Mouse (Mus musculus) kidney, adult 2 months (tissue): ENCODE measurements around the gene Ddx3y. TPM values are rescaled to one million over a fixed set of nuclear protein-coding genes. Genes with fewer than 3 reads are reported as not detected.

Experiments
- DNase-seq: peaks from one replicate; pipeline ENCODE4 v3.0.0; 2021
- H3K27ac ChIP-seq: fragments of 200-500 bp; 2 replicates; pipeline ENCODE4 v1.5.1; 2012; ENCODE audit warnings: low read depth, low read length, control low read depth, inconsistent platforms; ENCODE audit not compliant: insufficient read depth
- H3K27me3 ChIP-seq: fragments of 200-500 bp; replicated peaks from 2 replicates; pipeline ENCODE4 v1.6.1; 2012; ENCODE audit warnings: mild to moderate bottlenecking, moderate library complexity, low read length, inconsistent platforms; ENCODE audit not compliant: control insufficient read depth, insufficient read depth
- H3K36me3 ChIP-seq: fragments of 200-500 bp; 2 replicates; pipeline ENCODE4 v1.6.1; 2012; ENCODE audit warnings: mild to moderate bottlenecking, moderate library complexity, low read length, inconsistent platforms; ENCODE audit not compliant: control insufficient read depth, insufficient read depth
- H3K4me1 ChIP-seq: fragments of 200-500 bp; 2 replicates; pipeline ENCODE4 v1.6.1; 2011; ENCODE audit warnings: low read length; ENCODE audit not compliant: control insufficient read depth, insufficient read depth
- H3K4me3 ChIP-seq: fragments of 200-500 bp; 2 replicates; pipeline ENCODE4 v1.5.1; 2011; ENCODE audit warnings: mild to moderate bottlenecking, low read depth, low read length, control low read depth; ENCODE audit not compliant: insufficient read depth
- CTCF ChIP-seq: fragments of 200-500 bp; conservative IDR thresholded peaks from 2 replicates; pipeline ENCODE4 v1.5.1; 2011; ENCODE audit warnings: low read depth, mild to moderate bottlenecking, control low read depth, low read length, moderate library complexity, mixed read lengths; ENCODE audit not compliant: insufficient read depth, insufficient read length
- POLR2A ChIP-seq: fragments of 200-500 bp; IDR thresholded peaks from one replicate; pipeline ENCODE4 v1.6.1; 2011; ENCODE audit warnings: low read depth, low read length, control low read depth
- WGBS: fragments of 180-500 bp; shearing (Covaris S2); methylation state at CpG from one replicate; pipeline ENCODE4 v1.1.7; 2018; 5-methylcytosine and 5-hydroxymethylcytosine counted together
- polyA plus RNA-seq: library from polyadenylated mRNA; depleted of rRNA; stranded (reverse); fragments of >200 nt; gene quantifications from 2 replicates; pipeline ENCODE4 v1.2.3, GENCODE M21; 2012; rRNA removed

Gene Ddx3y
- not detected in 2 replicates for polyA plus RNA-seq

DNA sequence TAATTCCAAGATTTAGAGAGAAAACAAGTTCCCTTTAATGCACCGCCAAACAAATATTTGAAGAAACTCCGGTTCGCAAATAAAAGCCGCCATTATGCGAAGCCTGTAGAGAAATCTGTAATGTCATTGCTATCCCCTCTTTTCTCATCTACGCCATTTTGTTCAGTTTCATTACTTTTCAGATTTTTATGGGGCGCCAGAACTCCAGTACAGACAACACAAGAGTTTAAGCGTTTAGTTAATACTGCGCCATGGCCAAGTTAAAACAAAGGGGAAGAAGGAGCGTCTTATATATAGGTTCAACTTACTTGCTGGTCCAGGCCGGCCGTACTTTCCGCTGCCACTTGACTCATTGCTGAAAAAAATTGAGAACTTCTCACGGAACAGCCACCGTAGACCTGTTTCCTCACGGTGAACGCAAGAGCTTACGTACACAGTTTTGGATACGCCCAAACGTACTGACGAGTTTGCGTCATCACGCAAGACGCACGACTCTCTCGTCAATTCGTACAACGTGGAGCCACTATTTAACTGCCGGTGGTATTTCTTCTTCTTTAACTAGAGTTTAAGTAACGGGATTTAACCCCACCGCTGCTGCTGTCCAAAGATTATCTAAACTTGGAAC is at the start of gene Ddx3y:
Gene Ddx3y (minus strand): TSS at position 459 of the 625 bp plus-strand sequence.
- DNase-seq, result peak; percentile 87
- peak within 1 kb of the TSS; percentile 97 for H3K4me3 ChIP-seq
- no peak for TF ChIP-seq POLR2A
- TF ChIP-seq CTCF, result no peak
- H3K27ac ChIP-seq, result peak within 1 kb of the TSS; percentile 89
- H3K36me3 ChIP-seq, result no peaks in the 10 kb centered on the region
- no peaks in the 10 kb centered on the region for H3K27me3 ChIP-seq
- 6% methylated on average over 31 of the region's 31 CpGs for WGBS
- H3K4me1 ChIP-seq, result no peaks in the 10 kb centered on the region

DNA sequence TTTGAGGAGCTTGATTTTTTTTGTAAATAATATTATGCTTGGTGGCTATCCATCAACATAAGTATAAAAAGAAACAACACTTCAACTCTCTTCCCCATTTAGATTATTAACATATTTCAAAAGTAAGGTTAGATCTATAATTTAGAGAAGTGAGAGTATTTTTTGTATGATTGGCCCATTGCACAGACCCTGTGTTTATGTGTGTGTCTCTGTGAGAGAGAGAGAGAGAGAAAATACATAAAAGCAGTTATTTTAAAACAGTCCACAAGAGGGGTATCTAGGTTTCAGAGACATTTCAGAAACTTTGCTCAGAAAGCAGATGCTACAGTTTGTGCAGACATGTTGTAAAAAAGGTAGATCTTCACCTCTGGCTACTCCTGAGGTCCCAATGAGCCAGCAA is 7.3 kb upstream of the Ddx3y start:
- TF ChIP-seq CTCF, result no peak
- no peak for TF ChIP-seq POLR2A
- Histone ChIP-seq H3K36me3 (no peaks in the 10 kb centered on the region), H3K27ac (no peak overlapping the region), H3K4me3 (no peak overlapping the region), H3K27me3 (no peaks in the 10 kb centered on the region), H3K4me1 (no peaks in the 10 kb centered on the region)
- DNase-seq, result no peak

DNA sequence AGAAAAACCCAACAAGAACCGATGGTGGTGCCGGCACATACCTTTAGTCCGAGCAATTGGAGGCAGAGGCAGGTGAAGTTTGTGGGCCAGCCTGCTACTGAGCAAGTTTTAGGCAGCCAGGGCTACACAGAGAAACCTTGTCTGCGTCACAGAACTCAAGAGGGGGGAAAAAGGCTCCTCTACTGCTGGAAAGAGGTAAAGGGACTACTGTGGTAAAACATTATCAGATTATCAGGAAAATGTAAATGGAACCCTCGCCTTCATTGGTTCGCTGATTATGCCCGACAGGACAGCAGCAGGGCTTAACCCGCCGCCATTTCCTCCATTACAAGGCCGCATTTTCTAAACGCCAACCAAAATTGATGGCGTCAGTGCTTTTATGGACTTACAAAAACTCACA is 694 bp downstream of the Ddx3y start:
- peak overlapping the region; percentile 97 for H3K4me3 ChIP-seq
- no peaks in the 10 kb centered on the region for H3K36me3 ChIP-seq
- no peaks in the 10 kb centered on the region for H3K4me1 ChIP-seq
- peak overlapping the region; percentile 89 for H3K27ac ChIP-seq
- no peaks in the 10 kb centered on the region for H3K27me3 ChIP-seq
- 4% methylated on average over 12 of the region's 12 CpGs for WGBS
- DNase-seq, result peak; percentile 59
- TF ChIP-seq CTCF (no peak), POLR2A (no peak)

DNA sequence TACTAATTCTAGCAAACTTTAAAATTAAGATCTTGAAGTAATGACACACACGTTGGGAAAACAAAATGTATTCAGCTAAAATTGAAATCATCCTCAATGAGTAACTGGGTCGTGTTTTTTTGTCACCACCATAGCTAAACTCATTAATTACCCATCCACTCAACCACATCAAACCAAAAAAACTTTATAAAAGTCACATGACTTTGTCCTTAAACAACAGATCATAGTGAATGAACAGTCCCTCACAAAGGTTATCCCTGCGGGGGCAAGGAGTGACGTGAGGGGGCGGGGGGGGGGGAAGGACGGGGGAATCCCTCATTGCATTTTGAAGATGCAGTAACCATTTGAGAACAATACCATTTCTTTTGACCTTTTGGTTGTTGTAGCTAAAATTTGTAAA is 40.3 kb downstream of the Ddx3y start:
- H3K36me3 ChIP-seq, result no peaks in the 10 kb centered on the region
- DNase-seq, result no peak
- TF ChIP-seq CTCF (no peak), POLR2A (no peak)
- no peaks in the 10 kb centered on the region for H3K27me3 ChIP-seq
- no peak overlapping the region for H3K4me3 ChIP-seq
- no peaks in the 10 kb centered on the region for H3K4me1 ChIP-seq
- no peak overlapping the region for H3K27ac ChIP-seq
- 37% methylated on average over 6 of the region's 6 CpGs for WGBS

DNA sequence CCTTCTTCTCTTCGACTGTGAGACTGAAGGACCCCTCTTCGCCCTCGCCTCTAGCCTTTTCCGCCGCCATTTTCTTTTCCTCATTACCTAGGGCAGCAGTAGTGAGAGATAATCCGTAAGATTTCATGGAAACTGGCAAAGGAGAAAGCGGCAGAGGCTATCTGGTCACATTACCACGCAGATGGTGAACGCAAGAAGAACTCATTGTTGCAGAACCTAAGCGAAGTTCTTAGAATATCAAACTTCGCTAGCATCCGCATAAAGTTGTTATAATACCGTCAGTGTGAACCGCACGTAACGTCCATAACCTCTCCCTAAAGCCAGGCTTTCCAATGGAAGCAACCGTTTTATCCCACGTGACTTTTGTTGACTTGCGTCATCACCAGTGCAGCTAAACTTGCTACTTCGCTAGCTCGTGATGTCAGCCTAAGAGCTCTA is 41.0 kb downstream of the Ddx3y start, which contains the start of gene Uty:
Gene Uty (minus strand): TSS at position 334 of the 438 bp plus-strand sequence.
- Histone ChIP-seq H3K27me3 (no peaks in the 10 kb centered on the region), H3K4me1 (no peaks in the 10 kb centered on the region), H3K36me3 (no peaks in the 10 kb centered on the region), H3K27ac (peak within 1 kb of the TSS; percentile 96), H3K4me3 (peak within 1 kb of the TSS; percentile 96)
- WGBS, result under 1% methylated on average over 21 of the region's 21 CpGs
- DNase-seq, result peak; percentile 92
- TF ChIP-seq CTCF (no peak), POLR2A (no peak)

DNA sequence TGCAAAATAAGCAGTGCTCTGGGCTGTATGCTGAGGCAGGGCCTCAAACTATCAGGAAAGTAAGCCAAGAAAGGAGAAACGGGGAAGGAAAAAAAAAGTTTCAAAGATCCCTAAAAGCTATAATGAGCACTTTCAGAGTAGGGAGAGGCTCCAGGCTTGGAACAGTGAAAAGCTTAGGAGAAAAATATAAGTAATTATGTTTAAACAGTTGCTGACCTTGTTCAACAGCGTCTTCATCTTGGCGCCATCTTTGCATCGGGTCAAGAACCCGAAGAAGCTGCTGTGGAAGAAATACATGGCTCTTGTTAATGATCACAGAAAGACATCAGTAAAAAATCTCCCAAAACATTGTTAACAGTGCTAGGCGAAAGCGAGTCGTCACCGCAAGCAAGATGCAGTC is 41.5 kb downstream of the Ddx3y start:
- WGBS, result 0% methylated on average over 9 of the region's 9 CpGs
- DNase-seq, result peak; percentile 21
- Histone ChIP-seq H3K36me3 (no peaks in the 10 kb centered on the region), H3K27ac (peak overlapping the region; percentile 96), H3K27me3 (no peaks in the 10 kb centered on the region), H3K4me3 (peak overlapping the region; percentile 96), H3K4me1 (no peaks in the 10 kb centered on the region)
- TF ChIP-seq CTCF, result no peak

DNA sequence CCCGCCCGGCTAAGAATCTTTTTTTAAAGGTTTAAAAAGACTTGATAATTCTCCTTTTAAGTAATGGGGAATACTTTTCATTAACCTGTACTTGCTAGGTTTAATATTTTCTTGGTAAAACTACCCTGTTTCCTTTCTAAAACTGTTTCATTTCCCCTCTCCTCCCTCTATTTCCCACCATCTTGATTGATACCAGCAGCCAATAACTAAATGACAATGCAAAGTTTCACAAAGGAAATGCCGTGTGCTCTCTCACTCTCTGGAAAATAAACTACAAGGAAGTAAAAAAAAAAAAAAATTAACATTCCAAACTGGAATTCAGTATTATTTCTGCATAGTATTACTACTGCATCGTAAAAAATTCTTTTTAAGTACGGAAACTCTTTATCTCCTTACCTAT is 42.0 kb downstream of the Ddx3y start:
- WGBS, result 47% methylated on average over 5 of the region's 5 CpGs

DNA sequence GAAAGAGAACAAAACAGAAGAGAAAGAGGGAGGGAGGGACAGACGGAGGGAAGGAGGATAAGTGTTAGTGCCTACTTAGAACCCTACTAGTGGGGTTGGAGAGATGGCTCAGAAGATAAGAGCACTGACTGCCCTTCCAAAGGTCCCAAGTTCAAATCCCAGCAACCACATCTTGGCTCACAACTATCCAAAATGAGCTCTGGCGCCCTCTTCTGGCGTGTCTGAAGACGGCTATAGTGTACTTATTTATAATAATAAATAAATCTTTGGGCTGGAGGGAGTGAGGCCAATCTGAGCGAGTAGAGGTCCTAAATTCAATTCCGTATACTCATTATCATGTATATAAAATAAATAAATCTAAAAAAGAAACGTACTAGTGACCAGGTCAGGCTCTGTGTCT is 66.4 kb downstream of the Ddx3y start:
- Histone ChIP-seq H3K4me1 (no peaks in the 10 kb centered on the region), H3K27me3 (no peaks in the 10 kb centered on the region), H3K4me3 (no peak overlapping the region), H3K36me3 (no peaks in the 10 kb centered on the region), H3K27ac (no peak overlapping the region)
- peak; percentile 1 for DNase-seq
- WGBS, result 85% methylated on average over 7 of the region's 7 CpGs
- TF ChIP-seq POLR2A (no peak), CTCF (no peak)

More for the DNA sequence above, 42.0 kb downstream of the Ddx3y start:
- Histone ChIP-seq H3K4me3 (no peak overlapping the region; the same call in 1 of the 2 replicates), H3K27ac (no peak overlapping the region), H3K4me1 (no peaks in the 10 kb centered on the region), H3K36me3 (no peaks in the 10 kb centered on the region), H3K27me3 (no peaks in the 10 kb centered on the region)
- DNase-seq, result no peak
- TF ChIP-seq POLR2A, result no peak

Other genes with a start within 250 kb of the Ddx3y start
- not detected in 2 replicates for gene Uty, start 40.9 kb downstream of the Ddx3y start, polyA plus RNA-seq
- not detected in 2 replicates for gene Usp9y, start 173.2 kb upstream of the Ddx3y start, polyA plus RNA-seq